Mouse (Mus musculus) heart, embryonic 10.5 days (tissue): Measurements from ENCODE around the gene Ccdc146. TPM values are rescaled to one million over a fixed set of nuclear protein-coding genes. Genes with fewer than 3 reads are reported as not detected.
"Not testable (repeated sequence)": the region's sequence is repeated elsewhere in the genome, so short reads cannot be mapped to it uniquely, and the experiment has no call there.

Experiments
- DNase-seq: peaks from one replicate; pipeline ENCODE4 v3.0.0-alpha.2; 2017; ENCODE audit warnings: low spot score
- H3K27ac ChIP-seq: fragments of 300-500 bp; sonication (generic); 2 replicates; pipeline ENCODE4 v1.5.1; 2016; ENCODE audit warnings: mild to moderate bottlenecking
- H3K27me3 ChIP-seq: fragments of 300-500 bp; sonication (generic); 2 replicates; pipeline ENCODE4 v1.6.1; 2016; ENCODE audit warnings: mild to moderate bottlenecking; ENCODE audit not compliant: poor library complexity, insufficient read depth, severe bottlenecking
- H3K36me3 ChIP-seq: fragments of 300-500 bp; sonication (generic); 2 replicates; pipeline ENCODE4 v1.6.1; 2016; ENCODE audit warnings: mild to moderate bottlenecking, moderate library complexity
- H3K4me1 ChIP-seq: fragments of 300-500 bp; sonication (generic); 2 replicates; pipeline ENCODE4 v1.6.1; 2016; ENCODE audit warnings: mild to moderate bottlenecking
- H3K4me3 ChIP-seq: fragments of 300-500 bp; sonication (generic); 2 replicates; pipeline ENCODE4 v1.5.1; 2016; ENCODE audit warnings: mild to moderate bottlenecking, moderate library complexity
- H3K9me3 ChIP-seq: fragments of 300-500 bp; sonication (generic); 2 replicates; pipeline ENCODE4 v1.6.1; 2016; ENCODE audit warnings: mild to moderate bottlenecking, moderate library complexity
- WGBS: fragments of 180-500 bp; shearing (Covaris S2); methylation state at CpG from one replicate; pipeline ENCODE4 v1.1.7; 2016; 5-methylcytosine and 5-hydroxymethylcytosine counted together
- polyA plus RNA-seq: library from polyadenylated mRNA; unstranded; fragments of >200 nt; fragmentation: Nextera tagmentation; extraction: Ambion mirVana; gene quantifications from 2 replicates; pipeline ENCODE4 v1.2.1, GENCODE M21; 2016

Gene Ccdc146
- polyA plus RNA-seq, 1 experiment from 2014 or later = 1.3 TPM

DNA sequence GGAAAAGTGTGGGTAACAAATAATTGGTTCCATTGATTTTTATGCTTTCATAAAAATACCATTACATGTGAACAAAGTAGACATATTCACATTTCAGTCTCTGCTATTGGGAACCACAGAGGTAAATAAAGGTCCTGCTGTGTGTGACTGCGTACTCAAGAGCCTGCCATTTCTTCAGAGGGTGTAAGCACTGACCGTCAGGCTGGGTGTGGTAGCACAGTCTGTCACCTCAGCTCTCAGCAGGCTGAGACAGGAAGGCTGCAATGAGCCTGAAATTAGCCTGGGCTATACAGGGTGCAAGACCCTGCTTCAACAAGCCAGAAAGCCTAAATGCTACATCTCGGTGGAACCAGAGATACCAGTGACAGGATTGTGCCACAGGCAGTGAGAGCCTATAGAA is 124.4 kb downstream of the Ccdc146 start:
- DNase-seq = no peak
- Histone ChIP-seq H3K4me3 (no peak overlapping the region), H3K36me3 (no peaks in the 10 kb centered on the region), H3K27ac (no peak overlapping the region), H3K9me3 (no peaks in the 10 kb centered on the region), H3K4me1 (no peaks in the 10 kb centered on the region), H3K27me3 (no peaks in the 10 kb centered on the region)
- WGBS = 88% methylated on average over 3 of the region's 3 CpGs

DNA sequence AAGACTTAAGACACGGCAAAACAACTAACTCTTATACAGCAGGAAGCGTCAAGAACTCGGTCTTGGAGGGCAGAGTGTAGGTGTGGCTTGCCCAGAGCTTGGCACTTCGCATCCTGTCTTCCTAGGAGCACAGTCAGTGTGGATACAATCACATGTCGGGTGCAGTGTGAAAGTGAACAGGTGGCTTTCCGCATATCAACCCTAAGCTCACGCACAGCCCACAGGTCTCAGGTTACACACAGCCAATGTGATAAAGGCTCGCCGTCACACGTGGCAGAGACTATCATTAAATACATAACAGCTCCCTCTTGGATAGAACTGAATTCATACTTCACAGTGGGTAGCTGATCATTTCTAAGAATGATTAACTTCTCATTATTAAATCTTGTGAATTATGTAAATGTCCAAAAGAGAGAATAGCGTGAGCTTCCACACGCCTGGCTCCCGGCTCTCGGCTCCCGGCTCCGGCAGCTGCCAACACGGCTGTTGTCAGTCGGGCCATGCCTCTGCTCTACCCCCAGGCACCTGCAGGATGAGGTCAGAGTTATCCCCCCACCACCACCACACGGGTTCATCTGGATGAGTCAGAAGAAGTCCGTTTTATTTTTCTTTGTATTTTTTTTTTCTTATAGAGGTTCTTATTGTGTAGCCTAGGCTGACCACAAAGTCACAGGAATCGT is 125.3 kb downstream of the Ccdc146 start:
- no peak for DNase-seq
- H3K27ac ChIP-seq = no peak overlapping the region
- H3K9me3 ChIP-seq = no peaks in the 10 kb centered on the region
- H3K27me3 ChIP-seq = no peaks in the 10 kb centered on the region
- no peaks in the 10 kb centered on the region for H3K36me3 ChIP-seq
- WGBS = 63% methylated on average over 21 of the region's 21 CpGs
- no peaks in the 10 kb centered on the region for H3K4me1 ChIP-seq
- H3K4me3 ChIP-seq = no peak overlapping the region

DNA sequence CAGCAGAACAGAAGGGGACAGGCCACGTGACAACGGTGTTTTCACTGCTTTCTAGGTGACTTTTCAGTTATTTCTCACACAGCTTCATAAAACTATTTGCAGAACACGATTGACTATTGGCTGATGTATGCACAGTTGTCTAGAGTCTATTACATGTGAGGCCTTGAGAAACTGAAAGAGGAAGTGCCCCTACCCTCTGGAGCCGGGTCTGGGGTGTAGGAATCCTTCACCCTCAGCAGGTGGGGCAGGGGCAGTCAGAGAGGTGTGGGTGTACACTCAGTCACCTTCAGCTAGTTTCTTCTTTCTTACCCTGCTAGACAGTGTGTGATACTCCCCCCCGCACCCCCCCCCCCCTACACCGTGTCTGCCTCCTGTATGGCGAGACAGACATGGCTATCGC is 128.8 kb downstream of the Ccdc146 start:
- H3K9me3 ChIP-seq = no peaks in the 10 kb centered on the region
- no peaks in the 10 kb centered on the region for H3K4me1 ChIP-seq
- H3K36me3 ChIP-seq = no peaks in the 10 kb centered on the region
- no peaks in the 10 kb centered on the region for H3K27me3 ChIP-seq
- H3K27ac ChIP-seq = no peak overlapping the region
- no peak overlapping the region for H3K4me3 ChIP-seq
- 88% methylated on average over 8 of the region's 8 CpGs for WGBS
- DNase-seq = no peak

DNA sequence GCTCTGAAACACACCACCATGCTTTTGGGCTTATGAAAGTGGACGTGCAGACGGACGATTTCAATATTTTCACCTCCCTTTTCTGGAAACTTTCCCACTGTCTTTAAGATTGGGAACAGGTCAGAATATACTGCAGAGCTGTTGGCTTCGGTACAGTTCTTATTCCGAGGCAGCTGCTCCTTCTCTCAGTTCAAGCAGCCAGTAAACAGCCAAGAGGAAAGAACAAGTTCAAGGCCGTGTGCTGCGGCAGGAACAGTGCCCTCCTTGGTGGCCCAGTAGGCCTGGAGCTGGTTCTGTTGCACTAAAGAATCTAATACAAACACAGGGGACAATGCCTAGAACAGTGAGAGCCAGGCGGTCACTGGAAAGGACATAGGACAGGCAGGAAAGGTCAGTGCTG is 133.9 kb downstream of the Ccdc146 start:
- no peaks in the 10 kb centered on the region for H3K27me3 ChIP-seq
- no peak overlapping the region for H3K27ac ChIP-seq
- DNase-seq = no peak
- H3K4me1 ChIP-seq = peaks cover 7% of the 10 kb centered on the region; the same call in 1 of the 2 replicates
- H3K36me3 ChIP-seq = no peaks in the 10 kb centered on the region
- WGBS = 81% methylated on average over 8 of the region's 8 CpGs
- no peak overlapping the region for H3K4me3 ChIP-seq
- no peaks in the 10 kb centered on the region for H3K9me3 ChIP-seq

DNA sequence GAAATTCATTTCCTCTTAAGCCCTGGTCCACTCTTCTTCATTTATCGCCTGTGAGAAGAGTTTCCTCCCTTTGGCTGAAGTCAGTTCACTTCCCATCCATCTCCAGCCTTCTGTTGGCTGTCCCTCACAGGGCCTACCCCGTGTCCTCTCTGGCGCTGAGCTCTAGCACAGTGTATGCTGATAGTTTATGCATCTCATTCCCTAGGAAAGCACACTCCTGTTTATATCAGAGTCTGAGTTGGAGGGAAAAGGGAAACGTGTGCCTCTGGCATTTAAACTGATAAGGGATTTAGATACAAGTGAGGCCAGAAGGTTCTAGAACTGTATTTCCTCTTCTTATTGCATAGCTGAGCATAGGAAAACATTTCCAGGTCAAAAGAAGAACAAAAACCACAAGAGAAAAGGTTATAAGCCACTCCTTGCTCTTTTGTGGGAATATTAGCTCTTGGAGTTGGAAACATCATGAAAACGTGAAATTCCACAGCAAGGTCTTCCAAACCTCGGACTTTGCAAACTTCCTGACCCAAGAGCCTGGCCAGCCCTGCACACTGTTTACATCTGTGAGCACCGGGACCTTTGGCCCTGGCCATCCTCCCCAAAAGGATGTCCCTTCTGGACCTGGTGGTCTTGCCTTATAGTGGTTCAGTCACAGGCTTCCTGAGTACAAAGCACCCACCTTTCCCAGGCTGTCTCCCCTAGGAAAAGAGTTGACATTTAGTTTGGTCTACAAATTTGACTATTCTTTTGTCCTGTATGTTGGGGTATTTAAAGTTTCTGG is 135.6 kb downstream of the Ccdc146 start:
- 51% methylated on average over 7 of the region's 7 CpGs for WGBS
- no peaks in the 10 kb centered on the region for H3K9me3 ChIP-seq
- H3K4me1 ChIP-seq = peaks cover 7% of the 10 kb centered on the region; the same call in 1 of the 2 replicates
- H3K27ac ChIP-seq = no peak overlapping the region
- DNase-seq = no peak
- H3K4me3 ChIP-seq = no peak overlapping the region
- H3K27me3 ChIP-seq = no peaks in the 10 kb centered on the region
- no peaks in the 10 kb centered on the region for H3K36me3 ChIP-seq

DNA sequence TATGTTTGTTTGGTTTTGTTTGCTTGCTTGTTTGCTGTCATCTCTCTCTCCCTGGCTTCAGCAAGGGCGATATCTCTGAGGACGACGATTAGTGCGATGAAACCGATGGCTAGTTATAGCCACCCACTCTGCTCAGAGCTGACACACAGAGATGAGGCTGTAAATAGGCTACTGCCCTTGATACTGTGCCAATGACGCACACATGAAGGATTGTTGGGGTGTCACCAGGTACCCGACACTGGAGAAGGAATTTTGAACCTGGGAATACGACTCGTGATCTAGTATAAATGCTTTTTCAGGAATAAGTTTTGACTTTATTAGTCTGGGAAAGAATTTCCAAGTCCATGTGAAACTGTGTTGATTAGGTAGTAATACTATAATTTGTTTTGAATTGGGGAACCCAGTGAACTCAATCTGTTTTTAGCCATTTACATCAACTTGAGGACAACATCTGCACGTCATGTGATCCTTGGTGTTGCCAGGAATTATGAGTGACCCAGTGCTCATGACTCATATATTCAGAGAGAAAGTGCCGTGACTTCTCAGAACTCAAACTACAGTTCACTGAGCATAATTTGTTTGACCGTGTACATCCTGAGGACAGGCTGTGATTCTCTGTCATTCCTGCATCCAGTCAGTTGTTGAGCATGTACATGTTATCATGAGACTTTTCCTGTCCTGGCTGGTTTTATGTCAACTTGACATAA is 141.0 kb downstream of the Ccdc146 start:
- Histone ChIP-seq H3K9me3 (no peaks in the 10 kb centered on the region), H3K27me3 (no peaks in the 10 kb centered on the region), H3K4me1 (0 out of 2 replicates have a peak, but pooled peaks cover under 1% of the 10 kb centered on the region), H3K4me3 (no peak overlapping the region), H3K36me3 (no peaks in the 10 kb centered on the region), H3K27ac (no peak overlapping the region)
- DNase-seq = no peak
- 84% methylated on average over 12 of the region's 12 CpGs for WGBS

DNA sequence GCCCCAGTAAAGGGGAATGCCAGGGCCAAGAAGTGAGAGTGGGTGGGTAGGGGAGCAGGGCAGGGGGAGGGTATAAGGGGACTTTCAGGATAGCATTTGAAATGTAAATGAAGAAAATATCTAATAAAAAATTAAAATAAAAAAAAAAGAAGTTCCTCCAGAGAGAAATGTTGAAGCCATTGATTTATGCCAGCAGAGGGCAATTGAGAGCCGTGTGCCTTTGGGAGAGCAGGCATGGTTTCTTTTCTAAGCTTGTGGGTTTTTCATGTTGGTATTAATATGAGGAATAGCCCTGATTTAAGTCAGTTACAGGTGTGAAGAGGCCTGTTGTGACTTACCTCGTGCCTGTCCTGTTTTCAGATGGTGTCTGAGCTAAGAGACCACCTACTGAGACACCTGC is 146.8 kb downstream of the Ccdc146 start:
- not testable (repeated sequence) for H3K9me3 ChIP-seq, DNase-seq, H3K27ac ChIP-seq, H3K36me3 ChIP-seq, H3K27me3 ChIP-seq, H3K4me3 ChIP-seq, H3K4me1 ChIP-seq
- WGBS = 52% methylated on average over 2 of the region's 2 CpGs

DNA sequence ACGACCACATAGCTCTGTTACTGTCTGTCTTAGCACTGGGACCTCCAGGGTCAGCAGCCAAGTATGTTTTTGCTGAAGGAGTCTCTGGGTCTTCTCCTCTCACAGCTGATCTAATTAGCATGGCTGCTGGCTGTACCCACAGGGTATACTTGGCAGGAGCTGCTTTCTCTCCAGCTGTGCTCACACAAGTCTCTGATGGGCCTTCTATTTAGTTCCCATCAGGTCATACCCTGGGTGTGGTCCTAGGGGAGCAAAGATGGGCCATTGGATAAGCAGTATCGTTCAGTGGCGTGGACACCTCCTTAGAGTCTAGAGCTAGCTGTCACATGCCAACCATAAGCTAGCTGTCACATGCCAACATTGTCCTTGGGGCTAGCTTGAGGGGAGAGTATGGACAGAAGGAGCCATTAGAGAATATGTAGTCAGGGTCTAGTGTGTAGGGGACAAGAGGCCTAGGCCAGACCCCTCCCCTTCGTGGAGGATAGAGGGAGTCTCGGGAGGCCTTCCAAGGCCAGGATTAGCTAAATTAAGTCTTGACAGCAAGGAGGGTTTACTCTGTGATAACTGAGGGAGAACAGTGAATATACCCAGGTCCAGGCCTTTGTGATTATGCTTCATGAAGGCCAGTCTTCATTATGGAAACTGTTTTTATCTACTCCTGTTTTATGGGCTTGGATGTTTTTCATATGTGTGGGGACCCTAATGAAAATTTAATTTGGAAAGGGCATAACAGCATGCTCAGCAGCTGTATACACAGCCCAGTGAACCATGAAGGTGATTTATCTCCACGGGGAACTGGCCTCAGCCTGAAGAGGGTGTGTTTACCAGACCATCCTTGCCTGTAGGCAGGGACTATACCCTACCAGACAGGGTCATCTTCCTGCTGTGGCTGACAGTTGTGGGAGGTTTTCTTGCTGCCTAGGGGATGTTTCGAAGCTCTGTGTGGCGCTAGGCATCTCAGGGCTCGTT is 152.8 kb downstream of the Ccdc146 start:
- no peak for DNase-seq
- 69% methylated on average over 9 of the region's 9 CpGs for WGBS
- no peaks in the 10 kb centered on the region for H3K27me3 ChIP-seq
- no peak overlapping the region for H3K27ac ChIP-seq
- no peak overlapping the region for H3K4me3 ChIP-seq
- no peaks in the 10 kb centered on the region for H3K9me3 ChIP-seq
- H3K4me1 ChIP-seq = no peaks in the 10 kb centered on the region
- no peaks in the 10 kb centered on the region for H3K36me3 ChIP-seq

DNA sequence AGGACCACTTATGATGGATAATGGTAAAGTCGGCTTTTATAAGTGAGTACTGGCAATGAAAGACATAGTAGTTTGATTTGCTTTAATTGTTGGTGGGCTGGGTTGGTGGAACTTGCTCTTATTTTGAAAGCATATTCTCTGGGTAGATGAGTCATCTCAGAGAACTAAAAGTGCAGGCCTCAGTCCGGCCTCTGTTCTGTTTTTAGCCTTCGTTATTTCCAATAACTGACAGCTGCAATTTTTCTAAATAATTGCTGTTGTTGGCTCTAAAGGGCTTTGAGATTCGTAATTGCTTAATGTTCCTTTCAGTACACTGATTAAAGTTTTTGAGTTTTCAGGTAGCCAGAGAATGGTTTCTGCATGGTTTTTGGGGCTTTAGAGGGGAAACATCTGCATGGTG is 153.7 kb downstream of the Ccdc146 start:
- Histone ChIP-seq H3K4me3 (no peak overlapping the region), H3K27ac (no peak overlapping the region), H3K36me3 (no peaks in the 10 kb centered on the region), H3K9me3 (no peaks in the 10 kb centered on the region), H3K4me1 (no peaks in the 10 kb centered on the region), H3K27me3 (no peaks in the 10 kb centered on the region)
- 73% methylated on average over 4 of the region's 4 CpGs for WGBS
- no peak for DNase-seq

DNA sequence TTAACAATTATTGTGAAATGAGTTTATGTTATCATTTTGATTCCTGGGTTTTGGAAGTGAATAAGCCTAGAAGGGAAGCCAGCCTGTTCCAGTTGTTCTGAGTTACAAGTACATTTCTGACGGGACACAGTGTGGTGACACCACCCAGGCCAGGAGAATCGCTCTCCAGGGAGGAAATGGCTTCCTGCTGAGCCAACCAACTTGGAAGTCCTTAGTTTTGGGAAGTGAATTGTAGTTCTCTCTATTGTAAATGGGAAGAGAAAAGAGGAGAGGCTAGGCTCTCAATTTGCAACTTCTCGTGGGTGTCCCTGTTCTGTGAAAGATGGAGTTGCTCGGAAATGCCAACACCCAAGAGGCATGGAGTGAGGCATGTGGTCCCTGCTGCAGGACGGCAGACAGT is 155.0 kb downstream of the Ccdc146 start:
- no peak for DNase-seq
- 62% methylated on average over 5 of the region's 5 CpGs for WGBS
- H3K4me3 ChIP-seq = no peak overlapping the region
- no peak overlapping the region for H3K27ac ChIP-seq
- H3K4me1 ChIP-seq = no peaks in the 10 kb centered on the region
- H3K9me3 ChIP-seq = no peaks in the 10 kb centered on the region
- H3K27me3 ChIP-seq = no peaks in the 10 kb centered on the region
- H3K36me3 ChIP-seq = no peaks in the 10 kb centered on the region

DNA sequence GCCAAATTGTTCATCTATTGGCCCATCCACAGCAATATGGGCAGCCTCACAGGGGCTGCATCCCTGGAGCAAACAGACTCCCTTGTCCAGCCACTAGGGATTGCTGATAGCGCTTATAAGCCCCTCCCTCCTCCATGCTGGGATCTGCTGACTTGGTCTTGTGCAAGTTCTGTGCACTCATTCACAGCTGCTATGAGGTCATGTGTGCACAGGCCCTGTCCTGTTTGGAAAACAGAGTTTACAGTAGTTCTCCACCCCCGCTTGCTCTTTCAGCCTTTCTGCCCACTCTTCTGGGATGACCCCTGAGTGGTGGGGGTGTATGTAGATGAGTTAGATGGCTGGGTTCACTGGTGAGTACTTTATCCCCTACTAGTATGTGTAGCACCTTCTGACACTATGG is 157.4 kb downstream of the Ccdc146 start:
- no peaks in the 10 kb centered on the region for H3K36me3 ChIP-seq
- H3K4me3 ChIP-seq = no peak overlapping the region
- H3K27me3 ChIP-seq = no peaks in the 10 kb centered on the region
- WGBS = 66% methylated on average over 2 of the region's 2 CpGs
- no peaks in the 10 kb centered on the region for H3K9me3 ChIP-seq
- no peak overlapping the region for H3K27ac ChIP-seq
- H3K4me1 ChIP-seq = no peaks in the 10 kb centered on the region
- DNase-seq = no peak

DNA sequence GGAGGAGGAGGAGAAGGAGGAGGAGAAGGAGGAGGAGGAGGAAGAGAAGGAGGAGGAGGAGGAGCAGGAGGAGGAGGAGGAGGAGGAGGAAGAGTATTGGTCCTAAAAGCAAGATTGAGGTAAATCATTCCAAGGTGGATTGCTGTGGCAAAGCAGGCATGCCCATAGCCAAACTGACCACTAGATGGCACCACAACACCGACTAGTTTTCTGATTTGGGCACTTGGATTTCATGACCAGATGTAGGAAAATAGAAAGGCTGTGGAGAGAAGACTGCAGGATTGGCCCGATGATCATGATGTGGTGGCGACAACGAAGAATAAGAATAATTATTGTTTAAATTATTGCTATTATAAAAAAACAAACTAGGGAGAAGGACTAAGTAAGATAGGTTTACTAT is 159.4 kb downstream of the Ccdc146 start:
- no peaks in the 10 kb centered on the region for H3K9me3 ChIP-seq
- no peak overlapping the region for H3K27ac ChIP-seq

More for the DNA sequence above, 159.4 kb downstream of the Ccdc146 start:
- no peak for DNase-seq
- Histone ChIP-seq H3K27me3 (no peaks in the 10 kb centered on the region), H3K4me1 (0 out of 2 replicates have a peak, but pooled peaks cover 4% of the 10 kb centered on the region), H3K36me3 (no peaks in the 10 kb centered on the region), H3K4me3 (no peak overlapping the region)
- WGBS = 30% methylated on average over 4 of the region's 4 CpGs
